Mouse (Mus musculus) hindbrain, postnatal 0 days (tissue): Measurements from ENCODE around the gene Ttll11. TPM values are rescaled to one million over a fixed set of nuclear protein-coding genes. Genes with fewer than 3 reads are reported as not detected.

Experiments used
- ATAC-seq: fragments of 200-750 bp; cut with Nextera tagmentation; 2 replicates; pipeline ENCODE4 v1.8.0; 2017; ENCODE audit warnings: mild to moderate bottlenecking, moderate TSS enrichment, moderate library complexity
- DNase-seq: peaks from one replicate; pipeline ENCODE4 v3.0.0-alpha.2; 2015; ENCODE audit warnings: low spot score
- H3K27ac ChIP-seq: fragments of 300-500 bp; sonication (generic); 2 replicates; pipeline ENCODE4 v1.5.1; 2014; ENCODE audit warnings: mild to moderate bottlenecking
- H3K27me3 ChIP-seq: fragments of 300-500 bp; sonication (generic); 2 replicates; pipeline ENCODE4 v1.6.1; 2014; ENCODE audit warnings: low read length, mixed read lengths; ENCODE audit not compliant: insufficient read depth
- H3K36me3 ChIP-seq: fragments of 300-500 bp; sonication (generic); 2 replicates; pipeline ENCODE4 v1.6.1; 2014; ENCODE audit warnings: low read length, mixed read lengths; ENCODE audit not compliant: insufficient read depth
- H3K4me1 ChIP-seq: fragments of 300-500 bp; sonication (generic); 2 replicates; pipeline ENCODE4 v1.6.1; 2014; ENCODE audit warnings: antibody characterized with exemption, low read length, mixed read lengths; ENCODE audit not compliant: insufficient read depth
- H3K4me2 ChIP-seq: fragments of 300-500 bp; sonication (generic); 2 replicates; pipeline ENCODE4 v1.6.1; 2014; ENCODE audit warnings: low read depth, mild to moderate bottlenecking, low read length, moderate library complexity, mixed read lengths
- H3K4me3 ChIP-seq: fragments of 300-500 bp; sonication (generic); 2 replicates; pipeline ENCODE4 v1.5.1; 2014; ENCODE audit warnings: low read length
- H3K9ac ChIP-seq: fragments of 300-500 bp; sonication (generic); replicated peaks from 2 replicates; pipeline ENCODE4 v1.6.1; 2014; ENCODE audit warnings: mild to moderate bottlenecking, low read length, moderate library complexity, mixed read lengths
- H3K9me3 ChIP-seq: fragments of 300-500 bp; sonication (generic); 2 replicates; pipeline ENCODE4 v1.6.1; 2016; ENCODE audit warnings: low read length, mixed read lengths
- CTCF ChIP-seq: IDR thresholded peaks from 2 replicates; pipeline ENCODE4 v1.5.1; 2016; ENCODE audit warnings: antibody characterized with exemption, control low read depth, low read depth
- WGBS: fragments of 180-500 bp; shearing (Covaris S2); extraction: QIAGEN DNeasy Blood & Tissue Kit; methylation state at CpG from one replicate; pipeline ENCODE4 v1.1.7; 2014; 5-methylcytosine and 5-hydroxymethylcytosine counted together
- polyA plus RNA-seq: library from polyadenylated mRNA; unstranded; fragments of >200 nt; fragmentation: Nextera tagmentation; extraction: Ambion mirVana; gene quantifications from 2 replicates; pipeline ENCODE4 v1.2.1, GENCODE M21; 2015
- total RNA-seq: library from RNA; depleted of rRNA; stranded (reverse); fragments of >200 nt; gene quantifications from 2 replicates; pipeline ENCODE4 v1.2.3, GENCODE M21; 2014; rRNA removed

Gene Ttll11
- total RNA-seq = 8.2 and 12.4 TPM in 2 replicates
- polyA plus RNA-seq = 5.8 and 6.1 TPM in 2 replicates

- ATAC-seq (peak; percentile 92), DNase-seq (peak; percentile 95)
- Histone ChIP-seq H3K9me3 (no peaks in the 10 kb centered on the region), H3K4me2 (peak within 1 kb of the TSS; percentile 98), H3K9ac (peak within 1 kb of the TSS; percentile 92), H3K27ac (peak within 1 kb of the TSS; percentile 92), H3K4me1 (peaks cover 8% of the 10 kb centered on the region; the same call in 1 of the 2 replicates), H3K4me3 (peak within 1 kb of the TSS; percentile 80), H3K27me3 (no peaks in the 10 kb centered on the region), H3K36me3 (no peaks in the 10 kb centered on the region)
- WGBS = under 1% methylated on average over 41 of the region's 42 CpGs
- no peak for TF ChIP-seq CTCF
Observed at GRCm38 (mm10) chr2:35979644-35980021, at the start of gene Ttll11. Ttll11 (minus strand) TSS chr2:35979913.

- no peaks in the 10 kb centered on the region for H3K27me3 ChIP-seq
- ATAC-seq (no peak), DNase-seq (no peak)
- no peak overlapping the region for H3K27ac ChIP-seq
- H3K9me3 ChIP-seq = no peaks in the 10 kb centered on the region
- 61% methylated on average over 3 of the region's 3 CpGs for WGBS
- no peak for TF ChIP-seq CTCF
- no peaks in the 10 kb centered on the region for H3K36me3 ChIP-seq
- H3K4me2 ChIP-seq = no peak overlapping the region
- H3K4me1 ChIP-seq = no peaks in the 10 kb centered on the region
- no peak overlapping the region for H3K9ac ChIP-seq
- H3K4me3 ChIP-seq = no peak overlapping the region
Observed at GRCm38 (mm10) chr2:36023291-36023690, 43.6 kb upstream of the Ttll11 start.

- Histone ChIP-seq H3K36me3 (no peaks in the 10 kb centered on the region), H3K4me3 (peak overlapping the region; percentile 20), H3K27ac (no peak overlapping the region), H3K4me2 (peak overlapping the region; percentile 55), H3K27me3 (no peaks in the 10 kb centered on the region), H3K9me3 (no peaks in the 10 kb centered on the region), H3K9ac (no peak overlapping the region), H3K4me1 (no peaks in the 10 kb centered on the region)
- DNase-seq (peak; percentile 93), ATAC-seq (peak; percentile 88)
- peak; percentile 92 for TF ChIP-seq CTCF
- WGBS = 5% methylated on average over 32 of the region's 32 CpGs
Observed at GRCm38 (mm10) chr2:36021385-36022159, 41.9 kb upstream of the Ttll11 start.

GRCm38 (mm10) chr2:36013010-36013409 lies 33.3 kb upstream of the Ttll11 start:
- 53% methylated on average over 12 of the region's 12 CpGs for WGBS
- peaks cover 6% of the 10 kb centered on the region; the same call in 1 of the 2 replicates for H3K4me1 ChIP-seq
- DNase-seq (no peak), ATAC-seq (0 out of 2 replicates have a peak, but pooled peaks have one; percentile 14)
- no peak overlapping the region for H3K4me3 ChIP-seq
- H3K9me3 ChIP-seq = no peaks in the 10 kb centered on the region
- no peak overlapping the region for H3K9ac ChIP-seq
- no peak for TF ChIP-seq CTCF
- H3K36me3 ChIP-seq = no peaks in the 10 kb centered on the region
- no peak overlapping the region for H3K4me2 ChIP-seq
- no peaks in the 10 kb centered on the region for H3K27me3 ChIP-seq
- no peak overlapping the region for H3K27ac ChIP-seq

GRCm38 (mm10) chr2:36011331-36011825 lies 31.7 kb upstream of the Ttll11 start:
- WGBS = under 1% methylated on average over 39 of the region's 44 CpGs
- Histone ChIP-seq H3K36me3 (no peaks in the 10 kb centered on the region), H3K27me3 (no peaks in the 10 kb centered on the region), H3K4me1 (peaks cover 6% of the 10 kb centered on the region; the same call in 1 of the 2 replicates), H3K9me3 (no peaks in the 10 kb centered on the region), H3K27ac (no peak overlapping the region), H3K9ac (peak overlapping the region; percentile 52), H3K4me2 (peak overlapping the region; percentile 87), H3K4me3 (peak overlapping the region; percentile 45)
- DNase-seq (peak; percentile 55), ATAC-seq (peak; percentile 33; the same call in 1 of the 2 replicates)
- TF ChIP-seq CTCF = no peak

- no peak overlapping the region for H3K27ac ChIP-seq
- peaks cover 6% of the 10 kb centered on the region; the same call in 1 of the 2 replicates for H3K4me1 ChIP-seq
- H3K9me3 ChIP-seq = no peaks in the 10 kb centered on the region
- H3K4me3 ChIP-seq = no peak overlapping the region
- no peak overlapping the region for H3K9ac ChIP-seq
- no peak for ATAC-seq
- no peaks in the 10 kb centered on the region for H3K27me3 ChIP-seq
- TF ChIP-seq CTCF = no peak
- no peaks in the 10 kb centered on the region for H3K36me3 ChIP-seq
- WGBS = 50% methylated on average over 8 of the region's 8 CpGs
- DNase-seq = no peak
- H3K4me2 ChIP-seq = peak overlapping the region; percentile 87; the same call in 1 of the 2 replicates
Observed at GRCm38 (mm10) chr2:36010579-36010978, 30.9 kb upstream of the Ttll11 start.

- Histone ChIP-seq H3K4me1 (peaks cover 6% of the 10 kb centered on the region; the same call in 1 of the 2 replicates), H3K27ac (no peak overlapping the region), H3K4me3 (no peak overlapping the region), H3K36me3 (no peaks in the 10 kb centered on the region), H3K9me3 (no peaks in the 10 kb centered on the region), H3K9ac (no peak overlapping the region), H3K4me2 (no peak overlapping the region), H3K27me3 (no peaks in the 10 kb centered on the region)
- TF ChIP-seq CTCF = peak; percentile 90
- DNase-seq = peak; percentile 91
- 22% methylated on average over 4 of the region's 4 CpGs for WGBS
- ATAC-seq = peak; percentile 46; the same call in 1 of the 2 replicates
Observed at GRCm38 (mm10) chr2:36009386-36009785, 29.7 kb upstream of the Ttll11 start.
